Mouse (Mus musculus): ENCODE measurements around the gene Ddx21. TPM values are rescaled to one million over a fixed set of nuclear protein-coding genes. Genes with fewer than 3 reads are reported as not detected.
A peak's percentile ranks its signal among the peaks of the same experiment; 100 is the strongest.
"Not testable (repeated sequence)": the region's sequence is repeated elsewhere in the genome, so short reads cannot be mapped to it uniquely, and the experiment has no call there.

Gene Ddx21
- 10 to 100 TPM; 27.4 to 31.3 (median 29.2) TPM for total RNA-seq (2022)

DNA sequence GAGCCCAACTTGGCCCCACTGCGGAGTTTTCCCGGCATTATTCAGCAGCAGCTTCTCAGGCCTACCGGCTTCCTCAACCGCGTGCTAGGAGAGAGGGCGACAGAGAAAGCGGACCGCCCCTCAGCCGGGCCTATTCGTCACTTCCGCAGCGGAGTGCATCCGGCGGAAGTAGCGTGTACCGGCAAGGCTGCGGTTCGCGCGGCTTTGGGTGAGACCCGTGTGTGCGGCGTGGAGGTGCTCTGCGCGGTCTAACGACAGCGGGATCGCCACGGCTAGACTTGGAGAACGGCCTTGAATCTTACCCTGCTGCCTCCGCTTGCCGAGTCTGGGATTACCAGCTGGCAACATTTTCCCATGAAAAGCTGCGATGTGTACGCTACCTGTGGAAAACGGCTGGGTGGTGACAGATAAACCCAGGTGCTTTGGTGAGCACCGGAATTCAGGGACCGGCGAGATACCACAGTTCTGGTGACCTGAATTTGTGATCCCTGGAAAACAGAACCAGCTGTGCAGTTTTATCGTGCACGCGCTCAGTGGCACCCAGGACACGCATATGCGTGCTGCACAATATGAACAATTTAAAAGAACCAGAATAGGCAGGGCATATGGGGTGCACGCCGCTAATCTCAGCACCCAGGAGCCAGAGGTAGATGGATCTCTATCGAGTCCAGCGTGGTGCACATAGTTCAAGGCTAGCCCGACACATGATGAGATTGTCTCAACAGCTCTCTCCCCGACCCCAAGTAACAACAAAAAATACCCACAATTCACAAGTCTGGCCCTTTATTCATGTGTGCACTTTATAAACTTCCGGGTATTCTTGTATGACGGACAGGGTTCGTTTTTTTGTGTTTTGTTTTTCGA is at the start of gene Ddx21:
Ddx21 (minus strand) TSS at position 105 of the 864 bp plus-strand sequence.
- peak; percentile 88 for DNase-seq (ENCODE audit: low spot score)

DNA sequence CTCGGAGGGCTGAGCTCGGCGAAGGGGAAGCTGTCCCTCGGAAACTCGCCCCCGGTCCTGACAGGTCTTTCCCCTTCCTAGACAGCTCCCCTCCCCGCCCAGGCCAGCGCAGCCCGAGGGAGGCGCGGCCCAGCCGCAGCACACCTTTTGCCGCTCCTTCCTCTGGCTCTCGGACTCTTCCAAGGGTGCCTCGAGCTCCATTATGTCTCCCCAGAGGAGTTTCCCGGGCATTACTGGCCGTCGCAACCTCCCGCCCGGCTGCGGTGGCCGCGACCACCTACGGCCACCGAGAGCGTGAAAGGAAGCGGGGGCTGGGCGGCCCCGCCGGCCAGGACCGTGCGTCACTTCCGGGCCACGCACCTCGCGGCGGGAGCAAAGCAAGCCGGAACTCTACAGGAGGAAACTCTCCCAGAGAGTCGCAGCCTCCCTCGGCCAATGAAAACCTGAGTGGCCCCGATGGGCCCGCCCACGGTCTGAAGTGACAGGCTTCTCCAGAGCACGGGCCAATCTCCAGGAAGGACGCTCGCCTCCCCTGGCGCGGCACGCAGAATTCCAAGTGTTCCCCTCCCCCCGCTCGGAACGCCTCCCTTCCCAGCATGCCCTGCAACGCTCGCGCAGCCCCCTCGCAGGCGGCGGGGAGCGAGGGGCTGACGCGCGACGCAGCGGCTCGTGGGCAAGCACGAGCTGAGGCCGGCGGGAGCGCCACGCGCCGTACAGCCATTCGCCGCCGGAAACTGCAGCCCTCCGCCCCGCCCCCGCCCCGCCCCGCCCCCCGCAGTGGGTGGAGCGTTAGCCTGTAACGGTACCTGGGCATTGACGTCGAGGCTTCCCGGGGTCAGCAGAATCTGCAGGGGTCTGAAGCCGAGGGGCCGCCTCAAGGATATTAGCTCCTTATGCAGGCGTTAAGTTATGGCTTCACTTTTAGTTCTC is 49.1 kb upstream of the Ddx21 start, which contains the start of gene Ddx50:
Ddx50 (minus strand) TSS at position 338 of the 930 bp plus-strand sequence.
- DNase-seq (ENCODE audit: low spot score): peak; percentile 99

DNA sequence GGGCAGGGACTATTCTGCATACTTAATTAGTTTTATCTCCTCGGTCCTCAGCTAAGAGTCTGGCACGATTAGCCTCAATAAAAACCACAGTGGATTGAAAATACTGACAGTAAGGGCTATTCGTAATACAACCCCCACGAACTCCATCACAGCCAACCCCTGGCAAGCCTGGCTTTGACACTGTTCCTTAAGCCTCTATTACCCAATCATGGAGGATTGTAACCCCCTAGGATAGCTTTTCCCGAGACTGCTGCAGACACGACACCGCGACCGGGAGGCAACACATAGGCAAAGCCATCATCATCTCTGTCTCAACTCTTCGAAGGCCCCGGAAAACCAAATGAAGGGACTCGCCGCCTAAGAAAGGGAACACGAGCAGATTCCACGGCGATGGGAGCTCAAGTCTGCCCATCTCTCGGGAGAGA is 48.3 kb upstream of the Ddx21 start:
- no peak for DNase-seq (ENCODE audit: low spot score)

DNA sequence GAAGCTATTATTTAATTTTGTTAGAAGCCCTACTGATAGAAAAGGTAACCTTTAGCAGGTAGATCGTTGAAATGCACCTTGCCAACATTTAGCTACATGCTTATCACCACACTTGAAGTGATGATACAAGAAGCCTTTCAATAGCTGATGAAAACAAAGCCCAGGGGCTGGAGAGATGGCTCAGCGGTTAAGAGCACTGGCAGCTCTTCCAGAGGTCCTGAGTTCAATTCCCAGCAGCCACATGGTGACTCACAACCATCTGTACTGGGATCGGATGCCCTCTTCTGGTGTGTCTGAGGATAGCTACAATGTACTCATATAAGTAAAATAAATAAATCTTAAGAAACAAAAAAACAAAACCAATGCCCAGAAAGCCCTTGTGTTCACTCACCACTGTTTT is 2.1 kb upstream of the Ddx21 start:
- no peak for DNase-seq (ENCODE audit: low spot score)

DNA sequence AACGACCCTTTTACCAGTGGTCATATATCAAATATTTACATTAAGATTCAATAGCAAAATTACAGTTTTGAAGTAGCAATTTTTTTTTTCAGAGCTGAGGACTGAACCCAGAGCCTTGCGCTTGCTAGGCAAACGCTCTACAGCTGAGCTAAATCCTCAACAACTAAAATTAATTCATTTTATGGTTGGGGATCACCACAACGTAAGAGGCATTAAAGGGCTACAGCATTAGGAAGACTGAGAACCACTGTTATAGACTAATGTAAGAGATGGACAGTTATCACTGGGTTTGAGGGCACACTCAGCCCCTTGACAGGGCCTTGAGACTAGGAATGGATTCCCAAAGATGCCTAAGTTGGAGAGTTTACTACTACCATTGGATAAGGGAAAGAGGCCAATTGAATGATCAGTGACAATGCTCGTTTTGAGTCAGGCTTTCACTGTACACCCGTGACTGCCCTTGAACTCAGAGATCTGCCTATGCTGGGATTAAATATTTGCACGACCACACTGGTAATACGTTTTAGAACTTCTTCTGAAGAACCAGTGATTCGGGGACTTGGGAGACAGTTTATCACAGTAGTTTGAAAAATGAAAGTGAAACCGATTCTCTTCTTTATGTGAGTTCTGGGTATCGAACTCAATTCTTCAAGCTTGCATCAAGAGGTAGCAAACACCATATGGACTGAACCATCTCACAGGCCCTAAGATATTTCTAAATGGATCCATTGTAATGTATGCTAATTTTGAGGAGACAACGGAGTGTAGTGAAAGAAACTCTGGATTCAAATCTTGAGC is 1.4 kb upstream of the Ddx21 start:
- DNase-seq (ENCODE audit: low spot score): no peak

DNA sequence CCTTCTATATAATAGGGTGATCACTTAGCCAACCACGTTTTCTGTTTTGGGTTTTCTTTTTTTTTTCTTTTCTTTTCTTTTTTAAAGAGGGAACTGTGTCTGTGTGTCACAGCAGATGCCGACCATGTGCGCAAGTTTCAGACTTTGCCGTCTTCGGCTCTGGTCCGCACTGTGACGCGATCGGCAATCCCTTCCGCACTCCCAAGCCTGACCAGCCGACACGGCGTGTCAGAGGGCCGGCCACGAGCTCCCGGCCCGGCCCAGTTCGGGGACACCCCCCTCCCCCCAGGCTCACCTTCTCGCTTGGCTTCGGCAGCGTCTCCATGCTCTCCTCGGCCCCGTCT is 276 bp downstream of the Ddx21 start:
- no peak for DNase-seq (ENCODE audit: low spot score)

DNA sequence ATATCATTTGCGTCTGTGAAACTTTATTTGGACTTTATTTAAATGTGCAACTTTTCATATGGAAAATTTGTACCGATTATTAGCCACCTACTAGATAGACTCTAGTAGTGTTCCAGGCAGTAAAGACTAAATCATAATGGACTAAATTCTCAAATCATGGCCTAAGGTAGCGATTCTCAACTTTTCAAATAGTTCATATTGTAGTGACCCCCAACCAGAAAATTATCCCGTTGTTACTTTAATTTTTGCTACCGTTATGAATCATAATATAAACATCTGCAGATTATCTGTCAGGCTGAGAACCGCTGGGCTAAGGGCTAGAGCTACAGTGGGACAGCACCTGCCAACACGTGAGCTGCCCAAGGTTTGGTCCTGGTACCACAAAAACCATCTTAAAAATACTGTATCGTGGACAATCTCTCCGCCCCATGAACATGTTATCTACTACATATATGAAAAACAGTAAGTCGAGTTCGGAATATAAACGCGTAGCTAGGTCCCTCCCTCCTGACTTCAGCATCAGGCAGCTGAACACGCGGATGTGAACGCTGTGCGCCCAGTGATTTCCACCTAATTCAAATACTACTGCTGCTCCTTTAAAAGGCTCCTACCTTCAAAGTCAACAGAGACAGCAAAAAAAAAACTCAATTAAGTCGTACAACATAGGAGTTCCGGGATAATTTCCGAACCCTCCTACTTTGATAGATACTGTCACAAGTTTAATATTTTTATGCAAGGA is 859 bp downstream of the Ddx21 start:
- DNase-seq (ENCODE audit: low spot score): no peak

DNA sequence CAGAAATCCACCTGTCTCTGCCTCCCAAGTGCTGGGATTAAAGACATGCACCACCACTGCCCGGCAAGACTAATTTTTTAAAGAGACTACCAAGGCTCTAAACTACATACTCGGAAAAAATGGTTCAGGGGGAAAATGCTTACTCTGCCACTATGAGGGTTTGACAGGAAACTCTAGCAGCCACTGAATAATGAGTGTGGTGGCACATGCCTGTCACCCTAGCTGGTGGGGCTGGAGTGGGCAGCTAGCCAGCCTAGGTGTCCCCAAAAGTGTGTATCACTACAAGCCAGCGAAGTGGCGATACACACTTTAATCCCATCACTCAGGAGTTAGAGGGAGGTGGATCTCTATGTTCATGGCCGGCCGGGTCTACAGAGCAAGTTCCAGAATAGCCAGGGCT is 2.0 kb downstream of the Ddx21 start:
- DNase-seq (ENCODE audit: low spot score): no peak

DNA sequence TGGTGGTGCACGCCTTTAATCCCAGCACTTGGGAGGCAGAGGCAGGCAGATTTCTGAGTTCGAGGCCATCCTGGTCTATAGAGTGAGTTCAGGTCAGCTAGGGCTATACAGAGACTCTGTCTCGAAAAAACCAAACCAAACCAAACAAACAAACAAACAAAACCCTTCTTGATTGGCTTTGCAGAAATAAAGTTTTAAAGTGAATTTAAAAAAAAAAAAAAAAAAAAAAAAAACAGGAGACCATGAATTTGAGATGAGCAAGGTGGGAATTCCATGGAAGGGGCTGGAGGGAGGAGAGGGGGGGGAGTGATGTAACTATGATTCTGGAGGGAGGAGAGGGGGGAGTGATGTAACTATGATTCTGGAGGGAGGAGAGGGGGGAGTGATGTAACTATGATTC is 2.8 kb downstream of the Ddx21 start:
- not testable (repeated sequence) for DNase-seq (ENCODE audit: low spot score)

DNA sequence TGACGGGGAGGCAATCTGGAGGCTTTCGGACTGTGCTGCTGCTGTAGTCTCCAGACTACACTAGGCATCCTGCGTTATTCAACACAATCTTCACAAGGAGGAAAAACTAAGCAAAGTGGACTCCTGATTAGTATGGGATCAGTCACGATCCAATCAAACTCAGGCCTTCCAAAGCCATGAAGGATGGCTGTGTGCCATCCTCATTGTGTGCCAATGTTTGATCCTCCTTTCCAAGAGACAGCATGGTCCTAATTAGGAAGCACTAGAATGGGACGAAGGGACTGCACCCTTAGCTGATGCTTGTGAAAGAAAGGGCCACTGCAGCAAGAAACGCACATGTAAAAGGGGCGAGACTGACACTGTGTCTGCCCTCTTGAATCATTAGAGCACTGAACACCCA is 9.6 kb downstream of the Ddx21 start:
- no peak for DNase-seq (ENCODE audit: low spot score)

DNA sequence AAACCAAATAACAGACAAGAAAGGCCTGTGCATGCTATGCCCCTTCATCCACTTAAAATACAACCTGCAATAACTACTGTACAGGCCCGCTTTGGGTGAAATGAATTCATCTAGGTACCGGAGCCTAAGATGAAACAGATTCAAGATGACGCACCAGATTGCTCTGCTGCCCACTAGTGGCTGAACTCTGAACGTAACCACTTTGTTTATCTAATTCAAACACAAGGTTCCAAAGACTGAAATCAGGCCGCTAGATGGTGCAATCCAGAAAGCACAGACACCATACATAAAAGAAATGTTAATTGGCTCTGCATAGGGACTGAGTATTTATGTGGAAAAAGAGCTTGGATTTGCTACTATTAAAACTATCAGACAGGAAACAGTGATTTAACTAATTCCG is 11.9 kb downstream of the Ddx21 start:
- DNase-seq (ENCODE audit: low spot score): peak; percentile 92

DNA sequence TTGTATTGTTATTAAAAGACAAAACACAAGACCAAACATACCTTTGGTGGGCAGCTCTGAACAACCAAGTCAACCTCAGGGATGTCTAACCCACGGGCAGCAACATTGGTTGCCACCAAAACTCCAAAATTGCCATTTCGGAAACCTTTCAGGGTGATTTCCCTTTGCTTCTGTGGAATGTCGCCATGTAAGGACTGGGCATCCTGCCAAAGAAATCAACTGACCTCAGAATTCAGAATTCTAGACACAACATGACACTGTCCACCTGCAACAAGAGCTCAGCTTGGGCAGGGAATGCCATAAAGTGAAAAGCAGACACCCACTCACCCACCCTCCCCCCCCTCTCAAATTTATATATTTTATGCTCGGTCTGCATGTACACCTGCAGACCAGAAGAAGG is 13.5 kb downstream of the Ddx21 start:
- DNase-seq (ENCODE audit: low spot score): no peak

DNA sequence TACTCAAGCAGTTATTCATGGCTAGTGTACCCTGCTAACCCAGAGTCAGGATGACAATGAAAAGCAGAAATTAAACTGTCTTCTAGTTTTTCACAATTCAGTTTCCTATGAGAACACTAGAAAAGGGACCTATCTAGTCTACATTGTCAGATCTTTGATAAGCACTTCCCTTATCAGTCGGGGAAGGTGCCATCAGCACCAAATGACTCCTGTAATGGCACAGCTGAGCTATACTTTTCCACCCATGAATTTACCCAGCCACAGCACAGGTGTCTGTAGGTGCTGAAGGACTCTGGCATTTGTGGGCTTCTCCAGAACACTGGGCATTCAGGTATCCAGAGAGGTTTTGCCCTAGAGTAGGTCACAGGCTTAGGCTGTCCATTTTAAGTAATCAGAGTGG is 18.8 kb downstream of the Ddx21 start:
- no peak for DNase-seq (ENCODE audit: low spot score)

DNA sequence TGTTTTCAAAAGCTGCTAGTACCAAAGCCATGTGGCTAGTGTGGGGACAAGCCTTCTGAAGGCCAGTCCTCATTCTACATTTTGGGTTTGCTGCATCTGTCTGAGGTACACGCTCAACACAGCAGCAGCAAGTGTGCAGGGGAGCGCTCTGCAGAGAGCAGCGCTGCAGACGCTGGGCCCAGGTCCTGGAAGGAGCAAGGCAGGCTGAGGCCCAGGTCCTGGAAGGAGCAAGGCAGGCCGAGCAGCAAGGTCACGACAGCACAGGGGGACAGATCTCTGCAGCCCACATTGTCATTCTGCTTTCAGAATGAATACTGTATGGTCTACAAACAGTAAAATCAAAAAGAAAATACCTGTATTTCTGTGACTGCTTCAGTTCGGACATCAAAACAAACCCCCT is 19.4 kb downstream of the Ddx21 start:
- DNase-seq (ENCODE audit: low spot score): no peak

DNA sequence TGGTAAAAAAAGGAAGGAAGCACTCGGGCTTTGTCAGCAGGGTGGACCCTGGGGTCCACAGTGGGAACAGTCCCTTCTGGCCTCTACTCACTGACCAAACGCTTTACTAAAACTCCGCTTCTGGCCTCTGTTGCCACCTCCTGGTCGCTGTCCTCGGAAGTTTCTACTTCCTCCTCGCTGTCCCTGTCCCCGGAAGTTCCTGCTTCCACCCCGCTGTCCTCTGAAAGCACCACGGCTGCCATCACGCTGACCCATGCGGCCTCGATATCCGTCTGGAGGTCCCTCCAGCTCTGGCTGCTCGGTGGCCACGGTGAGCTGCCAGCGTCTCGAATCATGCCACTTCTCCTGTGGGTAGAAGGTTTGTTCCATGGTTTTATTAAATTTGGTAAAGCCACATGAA is 19.8 kb downstream of the Ddx21 start:
- peak; percentile 11 for DNase-seq (ENCODE audit: low spot score)

DNA sequence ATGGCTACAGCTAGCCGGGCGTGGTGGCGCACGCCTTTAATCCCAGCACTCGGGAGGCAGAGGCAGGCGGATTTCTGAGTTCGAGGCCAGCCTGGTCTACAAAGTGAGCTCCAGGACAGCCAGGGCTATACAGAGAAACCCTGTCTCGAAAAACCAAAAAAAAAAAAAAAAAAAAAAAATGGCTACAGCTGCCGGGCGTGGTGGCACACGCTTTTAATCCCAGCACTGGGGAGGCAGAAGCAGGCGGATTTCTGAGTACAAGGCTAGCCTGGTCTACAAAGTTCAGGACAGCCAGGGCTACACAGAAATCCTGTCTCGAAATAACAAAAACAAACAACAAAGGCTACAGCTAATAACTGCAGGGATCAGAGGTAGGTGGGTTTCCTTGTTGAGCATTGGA is 23.0 kb downstream of the Ddx21 start:
- DNase-seq (ENCODE audit: low spot score): not testable (repeated sequence)

DNA sequence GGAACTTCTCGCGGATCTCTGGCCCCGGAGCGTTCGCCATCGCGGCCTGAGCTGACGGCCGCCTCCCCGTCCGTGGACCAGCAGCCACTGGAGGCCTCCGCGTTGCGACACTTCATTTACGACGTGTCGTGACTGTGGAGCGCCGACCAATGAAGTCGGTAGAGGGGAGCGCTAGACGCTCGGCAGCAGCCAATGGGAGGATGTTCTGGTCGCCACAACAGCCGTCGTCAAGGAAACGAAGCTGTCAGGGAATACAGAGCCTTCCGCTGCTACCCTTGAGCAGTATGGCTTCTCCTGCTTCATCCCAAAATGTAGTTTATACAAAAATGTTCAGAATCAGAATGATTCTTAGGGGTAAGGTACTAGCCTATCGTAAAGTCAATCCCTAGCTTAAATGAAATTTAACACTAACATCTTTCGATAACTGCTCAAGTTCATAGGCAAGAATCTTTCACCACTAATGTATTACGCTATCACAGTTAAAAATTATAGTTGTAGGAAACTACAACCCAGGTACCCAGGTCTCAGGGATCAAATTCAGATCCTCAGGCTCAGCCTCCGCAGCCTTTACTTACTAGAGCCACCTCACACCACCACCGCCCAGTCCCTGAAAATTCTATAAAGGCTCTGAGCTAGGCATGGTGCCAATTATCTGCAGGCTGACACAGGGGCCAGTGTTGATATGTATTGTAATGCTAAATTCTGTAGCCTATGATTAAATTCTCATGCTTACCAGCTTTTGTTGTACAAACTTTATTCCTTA is 23.6 kb downstream of the Ddx21 start, which contains the start of gene Kif1bp:
Kif1bp (minus strand) TSS at position 120 of the 763 bp plus-strand sequence.
- peak; percentile 98 for DNase-seq (ENCODE audit: low spot score)

DNA sequence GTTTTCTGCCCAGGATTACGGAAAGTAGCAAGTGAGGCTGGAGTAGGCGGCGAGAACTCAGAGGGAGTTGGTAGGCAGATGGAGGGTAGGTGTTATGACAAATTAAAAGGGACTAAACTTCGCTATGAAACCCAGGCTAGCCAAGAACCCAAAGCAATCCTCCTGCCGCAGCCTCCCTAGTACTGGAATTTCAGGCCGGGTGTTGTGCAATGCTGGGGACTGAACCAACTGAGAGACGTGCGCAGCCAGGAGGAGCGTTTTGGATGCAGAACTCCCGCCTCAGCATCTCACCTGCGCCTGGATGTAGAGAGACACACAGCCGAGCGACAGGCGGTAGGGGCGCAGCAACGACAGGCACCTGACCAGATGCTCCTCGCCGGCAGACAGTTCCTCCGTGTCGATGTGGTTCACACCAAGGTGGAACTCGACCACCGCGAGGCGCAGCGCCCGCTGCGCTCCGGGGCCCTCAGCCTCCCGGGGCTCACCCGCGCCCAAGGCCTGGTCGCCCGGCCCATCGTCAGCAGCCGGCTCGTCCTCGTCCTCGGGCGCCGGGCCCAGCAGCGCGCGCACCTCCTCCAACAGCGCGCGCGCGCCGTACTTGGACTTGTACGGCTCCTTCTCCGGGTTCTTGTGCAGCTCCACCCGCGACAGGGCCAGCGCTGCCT is 24.3 kb downstream of the Ddx21 start:
- DNase-seq (ENCODE audit: low spot score): no peak

DNA sequence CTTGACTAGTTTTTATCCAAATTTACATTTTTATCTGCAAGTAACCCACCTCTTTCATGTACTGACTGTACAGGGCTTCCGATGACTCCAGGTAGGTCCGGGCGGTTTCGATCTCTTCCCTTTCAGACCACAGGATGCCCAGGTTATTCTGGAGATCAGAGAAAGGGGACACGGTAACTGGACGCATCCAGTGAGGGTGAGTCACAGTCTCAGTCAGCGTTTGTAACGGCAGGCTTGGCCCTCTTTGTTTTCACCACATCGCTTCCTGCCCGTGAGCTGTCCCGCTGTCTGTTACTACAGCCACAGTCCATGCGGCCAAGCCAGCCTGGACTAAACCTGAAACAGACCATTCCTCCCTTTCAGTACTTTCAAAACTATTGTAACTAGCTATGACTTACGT is 27.1 kb downstream of the Ddx21 start:
- DNase-seq (ENCODE audit: low spot score): no peak
